Mouse (Mus musculus) small intestine, adult 2 months (tissue): ENCODE data around the gene Skor1. TPM values are rescaled to one million over a fixed set of nuclear protein-coding genes. Genes with fewer than 3 reads are reported as not detected.

Experiments
- H3K27ac ChIP-seq: fragments of 200-500 bp; 2 replicates; pipeline ENCODE4 v1.5.1; 2012; ENCODE audit warnings: low read depth, low read length, control low read depth, inconsistent platforms; ENCODE audit not compliant: insufficient read depth
- H3K27me3 ChIP-seq: fragments of 200-500 bp; 2 replicates; pipeline ENCODE4 v1.6.1; 2012; ENCODE audit warnings: mild to moderate bottlenecking, moderate library complexity, low read length, inconsistent platforms; ENCODE audit not compliant: control insufficient read depth, insufficient read depth
- H3K36me3 ChIP-seq: fragments of 200-500 bp; 2 replicates; pipeline ENCODE4 v1.6.1; 2012; ENCODE audit warnings: mild to moderate bottlenecking, low read length, control low read depth, inconsistent platforms; ENCODE audit not compliant: control insufficient read depth, insufficient read depth
- H3K4me1 ChIP-seq: fragments of 200-500 bp; 2 replicates; pipeline ENCODE4 v1.6.1; 2012; ENCODE audit warnings: low read length, inconsistent platforms, mixed read lengths; ENCODE audit not compliant: control insufficient read depth, insufficient read depth, insufficient read length
- H3K4me3 ChIP-seq: fragments of 200-500 bp; 2 replicates; pipeline ENCODE4 v1.5.1; 2012; ENCODE audit warnings: low read depth, mild to moderate bottlenecking, control low read depth, inconsistent platforms, low read length, moderate library complexity
- CTCF ChIP-seq: fragments of 200-500 bp; IDR thresholded peaks from 2 replicates; pipeline ENCODE4 v1.5.1; 2012; ENCODE audit warnings: low read depth, mild to moderate bottlenecking, control low read depth, inconsistent platforms, low read length, moderate library complexity, mixed read lengths; ENCODE audit not compliant: insufficient replicate concordance, insufficient read length; ENCODE audit errors: extremely low read depth
- POLR2A ChIP-seq: fragments of 200-500 bp; IDR thresholded peaks from 2 replicates; pipeline ENCODE4 v1.6.1; 2012; ENCODE audit warnings: low read depth, mild to moderate bottlenecking, control low read depth, inconsistent platforms, low read length, moderate library complexity
- WGBS: fragments of 180-500 bp; shearing (Covaris S2); methylation state at CpG from one replicate; pipeline ENCODE4 v1.1.7; 2018; 5-methylcytosine and 5-hydroxymethylcytosine counted together
- polyA plus RNA-seq: library from polyadenylated mRNA; depleted of rRNA; stranded (reverse); fragments of >200 nt; gene quantifications from 2 replicates; pipeline ENCODE4 v1.2.3, GENCODE M21; 2012

Gene Skor1
- polyA plus RNA-seq, 1 experiment = 0.04 TPM

GRCm38 (mm10) chr9:63185249-63185648 lies 36.5 kb upstream of the Skor1 start:
- Histone ChIP-seq H3K4me3 (no peak overlapping the region), H3K36me3 (peaks cover 2% of the 10 kb centered on the region), H3K4me1 (peaks cover 7% of the 10 kb centered on the region), H3K27me3 (no peaks in the 10 kb centered on the region), H3K27ac (no peak overlapping the region)
- TF ChIP-seq CTCF = no peak
- no peak for TF ChIP-seq POLR2A
- WGBS = 27% methylated on average over 7 of the region's 7 CpGs

- H3K4me1 ChIP-seq = peaks cover 7% of the 10 kb centered on the region
- no peak overlapping the region for H3K4me3 ChIP-seq
- 73% methylated on average over 7 of the region's 7 CpGs for WGBS
- no peaks in the 10 kb centered on the region; the same call in 1 of the 2 replicates for H3K36me3 ChIP-seq
- TF ChIP-seq CTCF (no peak), POLR2A (no peak)
- H3K27me3 ChIP-seq = no peaks in the 10 kb centered on the region
- H3K27ac ChIP-seq = no peak overlapping the region
These were observed 35.1 kb upstream of the Skor1 start for GRCm38 (mm10) chr9:63183864-63184263.

GRCm38 (mm10) chr9:63182306-63182960 lies 33.7 kb upstream of the Skor1 start:
- Histone ChIP-seq H3K27me3 (no peaks in the 10 kb centered on the region), H3K4me1 (peaks cover 7% of the 10 kb centered on the region), H3K36me3 (no peaks in the 10 kb centered on the region; the same call in 1 of the 2 replicates), H3K27ac (no peak overlapping the region), H3K4me3 (no peak overlapping the region)
- 91% methylated on average over 14 of the region's 14 CpGs for WGBS
- no peak for TF ChIP-seq CTCF

- H3K4me1 ChIP-seq = peaks cover 4% of the 10 kb centered on the region; the same call in 1 of the 2 replicates
- no peaks in the 10 kb centered on the region for H3K27me3 ChIP-seq
- no peaks in the 10 kb centered on the region; the same call in 1 of the 2 replicates for H3K36me3 ChIP-seq
- H3K4me3 ChIP-seq = no peak overlapping the region
- no peak overlapping the region for H3K27ac ChIP-seq
- no peak for TF ChIP-seq CTCF
- WGBS = 89% methylated on average over 11 of the region's 11 CpGs
These were observed 32.8 kb upstream of the Skor1 start for GRCm38 (mm10) chr9:63181337-63182178.

GRCm38 (mm10) chr9:63178296-63178695 lies 29.5 kb upstream of the Skor1 start:
- TF ChIP-seq CTCF (no peak), POLR2A (no peak)
- WGBS = 71% methylated on average over 8 of the region's 8 CpGs

GRCm38 (mm10) chr9:63174001-63174721 lies 25.4 kb upstream of the Skor1 start:
- Histone ChIP-seq H3K4me1 (no peaks in the 10 kb centered on the region), H3K36me3 (peaks cover under 1% of the 10 kb centered on the region; the same call in 1 of the 2 replicates), H3K4me3 (no peak overlapping the region), H3K27me3 (no peaks in the 10 kb centered on the region), H3K27ac (no peak overlapping the region)
- no peak for TF ChIP-seq CTCF
- TF ChIP-seq POLR2A = no peak
- 94% methylated on average over 8 of the region's 8 CpGs for WGBS

More at GRCm38 (mm10) chr9:63178296-63178695, 29.5 kb upstream of the Skor1 start:
- no peaks in the 10 kb centered on the region for H3K27me3 ChIP-seq
- no peaks in the 10 kb centered on the region for H3K4me1 ChIP-seq
- no peak overlapping the region for H3K27ac ChIP-seq
- H3K4me3 ChIP-seq = no peak overlapping the region
- H3K36me3 ChIP-seq = no peaks in the 10 kb centered on the region; the same call in none of the 2 replicates

- Histone ChIP-seq H3K27me3 (no peaks in the 10 kb centered on the region), H3K27ac (no peak overlapping the region), H3K36me3 (peaks cover 2% of the 10 kb centered on the region; the same call in 1 of the 2 replicates), H3K4me1 (no peaks in the 10 kb centered on the region), H3K4me3 (no peak overlapping the region)
- WGBS = 29% methylated on average over 2 of the region's 2 CpGs
- TF ChIP-seq CTCF (no peak), POLR2A (no peak)
These were observed 23.2 kb upstream of the Skor1 start for GRCm38 (mm10) chr9:63171951-63172350.
